Mouse (Mus musculus): ENCODE data around the gene Shh. TPM values are rescaled to one million over a fixed set of nuclear protein-coding genes. Genes with fewer than 3 reads are reported as not detected.

The Shh gene
- total RNA-seq, 2 experiments from 2014 or later: 1.4 TPM

DNA sequence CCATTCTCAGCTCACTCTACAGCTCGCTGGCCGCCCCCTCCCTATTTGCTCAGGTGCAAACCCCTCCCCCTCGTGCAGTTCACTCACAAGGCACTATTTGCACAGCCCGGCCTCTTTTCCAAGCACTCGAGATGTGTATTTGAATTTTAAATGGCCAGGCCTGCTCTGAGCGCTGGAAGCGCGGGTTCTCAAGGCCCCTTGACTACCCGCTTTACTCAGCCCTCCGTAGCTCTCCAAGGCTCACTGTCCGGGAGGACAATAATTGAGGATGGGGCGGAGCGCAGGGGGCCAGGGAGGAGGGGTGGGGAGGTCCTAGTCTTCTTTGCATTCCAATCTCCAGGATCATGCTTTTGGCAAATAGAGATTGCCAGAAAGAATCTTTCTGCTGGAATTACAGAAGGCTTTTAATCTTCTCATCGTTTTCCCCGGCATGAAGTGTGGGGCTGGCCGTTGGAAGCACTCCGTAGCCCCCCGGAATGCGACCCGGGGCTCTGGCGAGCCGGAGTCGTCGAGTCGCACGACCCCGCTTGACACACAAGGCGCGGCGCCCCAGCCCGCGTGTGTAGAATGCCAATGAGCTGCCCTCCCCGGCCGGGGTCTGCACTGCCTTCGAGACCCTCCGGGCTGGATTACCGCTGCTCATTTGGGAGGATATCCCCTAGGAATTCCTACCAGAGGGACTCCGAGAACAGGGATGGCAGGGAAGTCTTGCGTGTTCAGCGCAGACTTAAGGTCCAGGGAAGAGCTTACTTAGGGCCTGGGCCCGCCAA, 7.4 kb downstream of the Shh start:
- no peak for DNase-seq (ENCODE audit: low spot score in 2 of 2)

DNA sequence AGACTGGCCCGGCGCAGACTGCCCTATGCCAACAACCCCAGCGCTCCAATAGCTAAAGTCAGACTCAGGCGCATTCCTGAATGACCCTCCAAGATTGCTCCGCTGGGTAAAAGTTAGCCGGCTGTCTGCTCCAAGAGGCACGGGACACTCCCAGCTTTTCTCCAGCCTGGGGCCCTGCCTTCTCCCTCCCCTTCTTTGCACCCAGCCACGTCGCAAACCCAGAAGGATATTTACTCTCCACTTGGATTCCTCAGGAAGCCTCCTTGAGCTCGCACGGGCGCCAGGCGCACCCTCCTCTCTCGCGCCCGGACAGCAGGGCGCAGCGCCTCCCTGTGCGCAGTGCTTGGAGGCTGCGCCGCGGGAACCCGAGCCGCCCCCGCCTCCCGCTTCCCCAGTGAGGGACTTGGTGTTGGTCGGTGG, 8.2 kb downstream of the Shh start:
- DNase-seq (ENCODE audit: low spot score in 2 of 2): no peak

DNA sequence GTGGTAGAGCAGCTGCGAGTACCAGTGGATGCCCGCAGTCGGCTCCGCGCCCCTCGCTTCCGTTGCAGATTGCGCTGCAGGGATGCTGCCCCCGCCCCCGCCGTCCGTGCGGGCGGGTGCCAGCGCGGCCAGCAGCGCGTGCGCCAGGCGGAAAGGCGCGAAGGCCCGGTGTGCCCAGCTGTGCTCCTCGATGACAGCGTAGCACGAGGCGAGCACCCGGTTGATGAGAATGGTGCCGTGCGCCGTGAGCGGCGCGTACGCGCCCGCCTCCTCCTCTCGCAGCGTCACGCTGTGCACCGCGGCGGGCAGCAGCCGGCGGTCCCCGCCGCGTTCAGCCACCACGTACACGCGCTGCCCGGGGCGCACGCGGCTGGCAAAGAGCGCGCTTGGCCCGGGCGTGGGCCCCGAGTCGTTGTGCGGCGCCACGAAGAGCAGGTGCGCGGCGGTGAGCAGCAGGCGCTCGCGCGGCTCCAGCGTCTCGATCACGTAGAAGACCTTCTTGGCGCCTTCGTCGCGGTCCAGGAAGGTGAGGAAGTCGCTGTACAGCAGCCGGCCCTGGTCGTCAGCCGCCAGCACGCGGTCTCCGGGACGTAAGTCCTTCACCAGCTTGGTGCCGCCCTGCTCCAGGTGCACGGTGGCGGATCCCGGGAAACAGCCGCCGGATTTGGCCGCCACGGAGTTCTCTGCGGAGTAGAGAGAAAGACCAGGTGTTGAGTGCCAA, 9.0 kb downstream of the Shh start:
- DNase-seq (ENCODE audit: low spot score in 2 of 2): no peak

DNA sequence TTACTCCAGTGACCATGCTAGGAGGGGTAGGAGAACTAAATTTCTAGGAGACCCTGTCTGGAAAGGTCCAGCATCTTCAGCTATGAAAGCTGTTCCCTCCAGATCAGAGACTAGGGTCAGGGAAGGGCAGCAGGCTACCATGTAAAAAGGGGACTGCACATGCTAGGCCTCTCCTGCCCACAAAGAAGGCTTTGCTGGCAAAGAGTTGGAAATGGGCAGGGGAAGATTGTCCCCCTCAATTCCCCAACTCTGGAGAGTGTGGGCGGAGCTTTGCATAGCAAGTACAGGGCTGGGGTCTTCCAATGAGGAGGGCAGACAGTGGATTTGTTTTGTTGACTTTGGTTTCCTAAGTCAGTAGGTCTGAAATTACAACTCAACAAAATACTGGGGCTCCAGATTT, 10.7 kb downstream of the Shh start:
- no peak for DNase-seq (ENCODE audit: low spot score in 2 of 2)

DNA sequence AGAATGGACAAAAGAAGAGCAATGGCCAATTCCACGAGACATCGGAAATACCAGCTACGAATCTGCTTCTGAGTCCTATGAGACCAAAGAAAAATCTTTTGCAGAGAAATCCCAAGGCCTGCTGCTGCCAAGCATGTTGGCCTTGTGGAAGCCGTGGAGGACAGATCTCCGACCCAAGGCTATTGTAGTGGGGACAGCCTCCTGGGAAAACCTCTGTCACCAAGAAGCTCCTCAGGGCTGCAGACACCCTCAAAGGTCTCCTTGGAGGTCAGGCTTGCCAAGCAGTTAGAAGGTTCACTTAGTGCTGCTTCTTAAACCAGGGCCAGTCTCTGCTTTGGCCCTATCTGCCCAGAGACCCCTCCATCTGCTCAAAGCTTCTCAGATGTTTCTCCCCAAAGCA, 11.3 kb downstream of the Shh start:
- DNase-seq (ENCODE audit: low spot score in 2 of 2): no peak

DNA sequence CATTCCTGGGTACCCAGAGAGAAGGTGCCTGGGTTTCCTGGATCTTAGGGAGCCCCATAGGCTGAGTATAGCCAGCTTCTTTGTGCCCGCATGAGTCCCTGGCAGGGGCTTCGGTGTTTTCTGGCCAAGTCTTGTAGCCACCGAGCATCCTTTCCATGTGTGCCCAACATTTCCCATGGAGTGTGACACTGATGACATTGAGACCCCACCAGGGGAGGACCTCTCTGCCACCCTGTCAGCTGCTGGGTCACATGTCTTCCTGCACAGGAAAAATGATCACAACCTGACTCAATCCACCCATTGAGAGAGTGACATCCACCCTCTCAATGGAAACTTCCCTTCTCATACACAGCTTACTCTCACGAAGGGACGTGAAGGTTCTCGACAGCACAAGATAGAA, 12.5 kb downstream of the Shh start:
- DNase-seq (ENCODE audit: low spot score in 2 of 2): no peak

DNA sequence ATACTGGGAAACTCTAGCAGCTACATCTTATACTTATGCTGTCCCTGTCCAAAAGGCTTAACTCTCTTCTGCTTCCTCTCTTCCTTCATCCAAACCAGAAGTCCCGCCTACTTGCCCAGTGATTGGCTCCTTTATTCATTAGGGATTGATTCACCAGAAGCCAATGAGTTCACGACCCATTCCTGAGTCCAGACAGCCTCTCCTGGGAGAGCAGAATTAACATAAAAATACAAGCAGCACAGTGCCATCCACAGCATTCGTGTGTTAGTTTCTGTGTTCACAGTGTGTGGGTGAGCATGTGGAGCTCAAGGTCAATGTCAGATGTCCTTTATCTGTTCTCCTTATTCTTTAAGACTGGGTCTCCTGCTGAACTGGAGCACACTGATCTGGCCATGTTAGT, 13.5 kb downstream of the Shh start:
- no peak for DNase-seq (ENCODE audit: low spot score in 2 of 2)

DNA sequence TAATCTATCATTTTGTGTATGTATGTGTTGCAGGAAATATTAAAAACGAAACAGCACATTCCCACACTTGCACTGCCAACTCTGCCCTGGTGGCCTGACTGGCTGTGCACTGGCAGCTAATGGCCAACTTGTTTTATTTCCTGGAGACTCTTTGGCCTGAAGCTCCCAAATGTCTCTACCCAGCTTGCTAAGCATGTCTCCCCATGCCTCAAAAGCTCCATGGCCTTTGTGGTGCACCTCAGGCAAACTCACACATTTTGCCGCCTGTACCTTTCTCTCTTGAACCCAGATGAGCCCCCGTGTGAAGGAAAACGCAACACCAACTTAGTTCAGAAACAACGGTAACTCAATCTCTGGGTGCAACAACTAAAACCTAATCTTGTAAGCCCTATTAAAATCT, 14.0 kb downstream of the Shh start:
- no peak for DNase-seq (ENCODE audit: low spot score in 2 of 2)

DNA sequence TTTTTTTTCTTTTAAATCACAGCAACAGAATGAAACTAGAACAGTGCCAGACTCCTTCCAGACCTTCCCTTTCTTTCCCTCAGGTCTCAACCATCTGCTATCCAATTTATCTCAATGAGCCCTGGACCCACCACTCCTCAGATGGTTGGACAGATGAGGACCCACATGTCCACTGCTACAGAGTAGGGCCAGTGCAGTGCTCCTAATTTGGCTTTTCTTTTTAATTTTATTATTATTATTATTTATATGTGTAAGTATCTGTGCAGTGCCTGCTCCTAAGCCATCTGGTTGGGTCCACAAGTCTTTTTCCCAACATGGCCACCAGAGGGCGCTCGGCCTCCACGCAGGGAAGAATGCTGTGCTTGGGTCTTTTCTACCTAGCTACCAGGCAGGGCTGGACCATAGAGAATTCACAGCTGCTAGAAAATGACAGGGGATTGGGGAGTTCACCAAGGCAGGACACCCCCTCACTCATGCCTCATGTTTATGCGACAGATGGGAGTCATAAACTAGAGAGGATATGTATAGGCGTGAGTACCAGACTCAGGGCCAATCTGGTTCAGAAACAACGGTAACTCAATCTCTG, 15.9 kb downstream of the Shh start:
- DNase-seq (ENCODE audit: low spot score in 2 of 2): peak; percentile 88 to 91

DNA sequence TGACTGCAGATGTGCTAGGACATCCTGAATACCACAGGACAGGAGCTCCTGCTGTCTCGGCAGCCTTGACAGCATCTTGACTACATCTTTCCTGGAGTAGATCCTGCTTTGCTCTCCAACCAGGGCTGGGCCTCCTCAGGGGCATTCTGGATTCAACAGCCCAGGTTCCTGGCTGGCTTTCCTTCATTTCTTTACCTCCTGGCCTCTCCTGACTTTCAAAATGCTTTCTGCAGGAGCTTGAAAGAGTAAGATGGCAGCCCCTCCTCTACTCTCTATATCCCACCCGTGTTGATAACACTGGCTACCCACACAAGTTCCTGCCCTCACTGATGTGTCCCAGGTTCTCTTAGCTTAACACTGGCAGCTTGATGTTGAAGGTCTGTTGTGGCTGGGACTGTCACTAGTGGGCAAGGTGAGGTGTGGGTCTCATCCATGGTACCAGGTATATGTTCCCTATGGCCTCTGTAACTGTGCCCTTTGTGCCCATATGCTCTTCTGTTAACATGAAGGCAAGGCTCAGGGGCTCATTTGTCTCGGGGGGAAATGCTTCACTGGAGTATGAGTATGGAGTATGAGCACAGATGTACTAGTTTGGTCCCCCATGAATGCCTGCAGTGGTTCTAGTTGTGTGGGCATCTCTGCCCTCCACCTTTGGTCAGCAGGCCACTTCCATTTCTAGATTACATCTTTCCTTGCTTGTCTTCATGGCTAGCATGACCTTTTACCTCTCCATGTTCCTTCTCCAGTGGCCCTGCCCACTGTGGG, 16.7 kb downstream of the Shh start:
- no peak for DNase-seq (ENCODE audit: low spot score in 2 of 2)

DNA sequence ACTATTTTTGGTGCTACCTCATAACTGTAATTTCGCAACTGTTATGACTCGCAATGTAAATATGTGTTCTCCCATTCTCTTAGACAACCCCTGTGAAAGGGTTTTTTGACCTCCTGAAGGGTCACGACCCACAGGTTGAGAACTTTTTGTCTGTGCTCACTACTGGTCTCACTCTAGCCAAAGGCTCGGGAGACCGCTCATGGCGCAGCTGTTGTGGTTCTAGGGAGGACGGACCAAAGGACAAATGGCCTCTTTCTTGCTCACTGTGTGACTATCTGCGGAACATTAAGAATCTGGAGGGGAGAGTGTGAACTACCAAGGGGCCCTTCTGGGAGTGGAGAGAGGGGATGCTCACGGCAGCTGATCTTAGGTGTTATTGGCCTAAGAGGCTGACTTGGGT, 41.1 kb downstream of the Shh start:
- DNase-seq (ENCODE audit: low spot score in 2 of 2): no peak

DNA sequence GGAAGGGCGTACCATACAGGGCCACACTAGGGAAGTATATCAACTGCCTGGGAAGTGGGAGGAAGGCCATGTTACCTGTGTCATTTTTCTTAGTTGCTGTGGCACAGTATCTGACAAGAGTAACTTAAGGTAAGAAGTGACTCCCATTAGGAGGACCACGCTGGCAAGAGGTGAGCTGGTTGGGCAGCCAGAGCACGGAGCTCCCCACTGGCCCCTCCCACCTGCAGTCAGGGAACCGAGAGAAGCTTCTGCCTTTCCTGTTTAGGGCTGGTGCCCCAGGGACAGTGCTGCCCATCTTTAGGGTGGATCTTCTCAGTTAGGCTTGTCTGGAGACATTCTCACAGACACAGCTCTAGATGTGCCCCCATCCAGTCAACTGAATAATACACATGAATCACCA, 43.3 kb downstream of the Shh start:
- DNase-seq (ENCODE audit: low spot score in 2 of 2): no peak

DNA sequence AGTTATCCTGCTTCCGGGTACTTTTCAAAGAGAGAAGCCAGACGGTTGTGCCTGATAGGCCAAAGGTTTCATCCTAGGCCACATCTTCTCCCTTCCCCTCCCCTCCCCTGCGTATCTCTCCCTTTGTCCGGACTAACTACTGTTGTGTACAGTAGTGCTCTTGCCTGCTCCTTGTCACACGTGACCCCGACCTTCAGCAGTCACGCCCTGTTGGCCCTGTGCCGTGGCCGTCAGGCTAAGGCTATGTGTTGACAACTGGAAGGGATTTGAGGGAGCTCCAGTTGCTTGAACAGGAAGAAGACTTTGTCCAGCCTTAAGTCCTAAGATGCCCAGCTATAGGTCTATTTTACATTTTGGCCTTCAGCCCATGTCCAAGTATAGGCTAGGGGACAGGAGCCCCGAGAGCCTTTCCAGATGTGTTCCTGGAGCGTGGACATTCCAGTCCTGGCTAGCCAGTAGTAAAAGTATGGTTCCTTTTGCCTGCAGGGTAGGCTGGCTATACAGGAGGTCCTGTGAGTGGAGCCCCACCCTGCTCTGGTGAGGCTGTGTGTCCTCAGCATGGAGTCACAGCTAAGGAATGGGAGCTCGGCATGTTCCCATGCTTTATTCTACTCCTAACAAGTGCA, 47.3 kb downstream of the Shh start:
- no peak for DNase-seq (ENCODE audit: low spot score in 2 of 2)

DNA sequence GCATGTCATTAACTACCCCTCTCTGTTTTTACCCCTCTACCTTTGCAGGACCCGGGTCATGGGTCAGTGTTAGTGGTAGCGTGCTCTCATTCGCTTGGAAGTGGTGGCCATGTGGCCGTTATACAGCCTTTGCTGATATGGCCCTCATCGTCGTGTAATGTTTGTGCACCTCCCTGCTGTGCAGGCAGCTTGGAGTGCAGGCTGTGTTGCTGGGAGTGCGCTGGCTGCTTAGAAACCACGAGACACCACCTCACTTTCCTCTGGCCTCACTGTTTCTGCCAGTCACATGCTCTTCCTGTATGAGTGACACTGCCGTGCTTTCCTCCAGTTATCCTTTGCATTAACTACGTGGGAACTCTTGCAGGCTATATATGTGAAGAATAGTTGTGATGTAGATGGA, 48.3 kb downstream of the Shh start:
- no peak for DNase-seq (ENCODE audit: low spot score in 2 of 2)

DNA sequence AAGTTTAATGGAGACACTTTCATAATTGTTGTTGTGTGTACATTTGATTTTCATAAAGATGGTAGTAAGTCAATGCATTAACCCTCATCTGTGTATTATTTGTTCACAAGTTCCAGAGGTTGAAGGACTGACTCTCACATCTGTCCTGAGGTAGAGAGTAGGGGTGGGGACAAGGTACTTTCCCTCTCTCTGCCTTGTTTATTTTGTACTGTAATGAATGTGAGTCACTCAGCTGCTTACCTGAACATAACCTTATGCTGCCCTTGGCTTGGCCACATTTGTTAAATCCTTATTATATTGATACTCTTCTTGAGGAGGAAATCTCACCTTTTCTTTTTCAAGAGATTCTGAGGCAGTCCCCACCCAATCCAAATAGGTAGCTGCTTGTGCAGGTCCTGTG, 51.0 kb downstream of the Shh start:
- no peak for DNase-seq (ENCODE audit: low spot score in 2 of 2)

DNA sequence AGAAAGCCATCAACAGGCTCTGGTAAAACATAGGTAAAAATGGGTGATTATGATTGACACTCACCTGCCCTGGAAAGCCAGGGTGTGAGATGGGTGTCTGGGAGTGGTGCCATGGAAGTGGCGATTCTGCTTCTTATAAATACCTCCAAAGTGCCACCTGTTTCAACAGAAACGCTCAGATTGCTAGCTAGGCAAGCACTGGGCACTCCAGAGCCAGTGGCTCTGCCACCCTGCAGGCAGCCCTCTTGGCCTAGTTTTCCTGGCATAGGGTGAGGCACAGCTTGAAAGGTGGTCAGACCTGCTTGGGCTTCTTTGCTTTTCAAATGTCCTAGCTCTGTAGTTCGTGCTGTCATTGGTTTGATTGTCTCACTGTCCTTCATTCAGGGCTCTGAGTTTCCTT, 53.0 kb downstream of the Shh start:
- no peak for DNase-seq (ENCODE audit: low spot score in 2 of 2)

DNA sequence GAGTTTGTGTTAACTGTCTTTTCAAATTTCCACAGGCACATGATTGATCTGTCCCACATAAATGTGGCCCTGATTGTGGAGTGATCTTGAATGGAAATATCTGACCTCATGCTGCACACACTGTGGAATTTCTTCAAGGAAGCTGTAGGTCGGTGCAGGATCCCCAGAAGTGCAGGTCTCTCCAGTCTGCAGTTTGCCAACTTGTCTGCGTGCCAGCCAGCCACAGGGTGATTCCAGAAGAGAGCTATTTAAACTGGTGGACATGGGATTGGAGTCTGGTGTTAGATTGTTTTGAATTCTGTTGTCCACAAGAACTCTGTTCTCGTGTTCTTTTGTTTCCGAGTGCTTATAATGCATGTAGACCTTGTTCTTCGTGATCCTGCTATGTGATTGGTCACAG, 53.5 kb downstream of the Shh start:
- no peak for DNase-seq (ENCODE audit: low spot score in 2 of 2)

DNA sequence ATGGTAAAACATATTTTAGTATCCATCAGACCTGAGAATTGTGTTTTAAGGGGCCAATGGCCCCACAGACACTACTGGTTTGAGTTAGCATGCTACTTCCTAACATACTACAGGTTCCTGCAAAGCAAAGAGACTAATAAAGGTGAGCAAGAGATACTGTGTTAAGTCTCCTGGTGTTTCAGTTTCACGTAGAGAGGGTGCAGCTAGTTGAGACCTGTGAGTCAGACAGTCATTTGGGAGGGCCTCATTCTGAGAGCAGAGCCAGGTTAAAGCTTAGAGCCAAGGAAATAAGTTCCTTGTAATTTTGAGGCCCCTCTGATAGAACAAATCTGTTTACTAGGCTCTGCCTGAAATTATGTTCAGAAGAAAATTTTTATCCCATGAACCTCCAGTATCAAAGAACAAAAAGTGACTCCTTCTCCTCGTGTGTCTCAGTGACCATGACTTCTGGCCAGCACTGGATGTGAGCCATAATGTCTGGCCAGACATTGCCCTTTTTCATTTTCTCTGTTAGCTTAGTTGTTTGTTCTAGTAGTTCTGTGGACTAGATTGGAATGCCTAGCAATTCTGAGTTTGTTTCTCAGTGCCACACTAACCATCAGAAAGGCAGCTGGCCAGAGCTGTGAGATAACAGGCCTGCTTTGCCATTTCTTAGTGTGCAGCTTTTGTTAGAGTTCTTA, 54.9 kb downstream of the Shh start:
- no peak for DNase-seq (ENCODE audit: low spot score in 2 of 2)

Measured in layer of hippocampus, postnatal 14 days (tissue).